Mouse (Mus musculus): ENCODE data around the gene Camk1d.

GRCm38 (mm10) chr2:5673816-5674215 lies 40.5 kb downstream of the Camk1d start:
- no peak for TF ChIP-seq CTCF (IDR thresholded peaks at IDR 0.05; ENCODE audit: low read depth)
- TF ChIP-seq EP300 (IDR thresholded peaks at IDR 0.05; ENCODE audit: low read depth), result no peak

Data from liver, embryonic 14.5 days (tissue).